Mouse (Mus musculus) heart, embryonic 15.5 days (tissue): Measurements from ENCODE around the gene 2300009A05Rik. TPM values are rescaled to one million over a fixed set of nuclear protein-coding genes. Genes with fewer than 3 reads are reported as not detected.

Experiments used
- ATAC-seq: fragments of 200-750 bp; cut with Nextera tagmentation; replicated peaks from 2 replicates; pipeline ENCODE4 v1.8.0; 2017; ENCODE audit warnings: low read depth, moderate TSS enrichment; ENCODE audit not compliant: insufficient number of reproducible peaks, insufficient read depth, low FRiP score
- H3K27ac ChIP-seq: fragments of 300-500 bp; sonication (generic); 2 replicates; pipeline ENCODE4 v1.5.1; 2015; ENCODE audit warnings: mild to moderate bottlenecking, inconsistent platforms
- H3K27me3 ChIP-seq: fragments of 300-500 bp; sonication (generic); 2 replicates; pipeline ENCODE4 v1.6.1; 2015; ENCODE audit warnings: inconsistent platforms
- H3K36me3 ChIP-seq: fragments of 300-500 bp; sonication (generic); 2 replicates; pipeline ENCODE4 v1.6.1; 2015; ENCODE audit warnings: mild to moderate bottlenecking, inconsistent platforms
- H3K4me1 ChIP-seq: fragments of 300-500 bp; sonication (generic); replicated peaks from 2 replicates; pipeline ENCODE4 v1.6.1; 2015; ENCODE audit warnings: inconsistent platforms
- H3K4me2 ChIP-seq: fragments of 300-500 bp; sonication (generic); 2 replicates; pipeline ENCODE4 v1.6.1; 2015; ENCODE audit warnings: inconsistent platforms, mild to moderate bottlenecking, moderate library complexity
- H3K4me3 ChIP-seq: fragments of 300-500 bp; sonication (generic); 2 replicates; pipeline ENCODE4 v1.5.1; 2015; ENCODE audit warnings: mild to moderate bottlenecking, inconsistent platforms
- H3K9ac ChIP-seq: fragments of 300-500 bp; sonication (generic); 2 replicates; pipeline ENCODE4 v1.6.1; 2015; ENCODE audit warnings: mild to moderate bottlenecking, inconsistent platforms
- H3K9me3 ChIP-seq: fragments of 300-500 bp; sonication (generic); replicated peaks from 2 replicates; pipeline ENCODE4 v1.6.1; 2016; ENCODE audit warnings: inconsistent platforms
- WGBS: fragments of 180-500 bp; shearing (Covaris S2); methylation state at CpG from one replicate; pipeline ENCODE4 v1.1.7; 2015; ENCODE audit warnings: mixed read lengths; 5-methylcytosine and 5-hydroxymethylcytosine counted together
- polyA plus RNA-seq: library from polyadenylated mRNA; unstranded; fragments of >200 nt; fragmentation: Nextera tagmentation; extraction: Ambion mirVana; gene quantifications from 2 replicates; pipeline ENCODE4 v1.2.1, GENCODE M21; 2015

2300009A05Rik gene
- polyA plus RNA-seq, 1 experiment from 2014 or later = 78.9 TPM

GRCm38 (mm10) chr9:63348146-63348545 is 50.9 kb downstream of the 2300009A05Rik start:
- no peaks in the 10 kb centered on the region for H3K27me3 ChIP-seq
- 83% methylated on average over 1 of the region's 1 CpGs for WGBS
- no peak overlapping the region for H3K4me2 ChIP-seq
- peaks cover 15% of the 10 kb centered on the region for H3K4me1 ChIP-seq
- no peaks in the 10 kb centered on the region for H3K36me3 ChIP-seq
- ATAC-seq = no peak
- no peak overlapping the region for H3K4me3 ChIP-seq
- H3K27ac ChIP-seq = no peak overlapping the region
- H3K9me3 ChIP-seq = no peaks in the 10 kb centered on the region
- H3K9ac ChIP-seq = no peak overlapping the region

GRCm38 (mm10) chr9:63346029-63346428 is 53.0 kb downstream of the 2300009A05Rik start:
- H3K27ac ChIP-seq = no peak overlapping the region
- WGBS = 69% methylated on average over 6 of the region's 6 CpGs
- H3K9ac ChIP-seq = no peak overlapping the region
- peaks cover 15% of the 10 kb centered on the region for H3K4me1 ChIP-seq
- H3K9me3 ChIP-seq = no peaks in the 10 kb centered on the region
- no peak for ATAC-seq
- no peaks in the 10 kb centered on the region for H3K27me3 ChIP-seq
- no peaks in the 10 kb centered on the region for H3K36me3 ChIP-seq
- H3K4me3 ChIP-seq = no peak overlapping the region
- H3K4me2 ChIP-seq = no peak overlapping the region

Other genes with a start within 250 kb of the 2300009A05Rik start
- gene Map2k5, start 21.3 kb downstream of the 2300009A05Rik start, polyA plus RNA-seq = 24.5 and 29.4 TPM in 2 replicates
- 0.04 and 0.09 TPM in 2 replicates for gene Iqch, start 203.2 kb upstream of the 2300009A05Rik start, polyA plus RNA-seq
- gene Aagab, start 203.4 kb upstream of the 2300009A05Rik start, polyA plus RNA-seq = 24.7 and 25.3 TPM in 2 replicates